Mouse (Mus musculus): Measurements from ENCODE around the gene Mettl7b. TPM values are rescaled to one million over a fixed set of nuclear protein-coding genes. Genes with fewer than 3 reads are reported as not detected.

Mettl7b gene
- polyA plus RNA-seq (2012; rRNA removed; ENCODE audit: low replicate concordance): 5.1 and 19.5 TPM in 2 replicates

GRCm38 (mm10) chr10:128960590-128961584, at the start of gene Mettl7b:
Gene Mettl7b (minus strand): TSS chr10:128960988.

DNA sequence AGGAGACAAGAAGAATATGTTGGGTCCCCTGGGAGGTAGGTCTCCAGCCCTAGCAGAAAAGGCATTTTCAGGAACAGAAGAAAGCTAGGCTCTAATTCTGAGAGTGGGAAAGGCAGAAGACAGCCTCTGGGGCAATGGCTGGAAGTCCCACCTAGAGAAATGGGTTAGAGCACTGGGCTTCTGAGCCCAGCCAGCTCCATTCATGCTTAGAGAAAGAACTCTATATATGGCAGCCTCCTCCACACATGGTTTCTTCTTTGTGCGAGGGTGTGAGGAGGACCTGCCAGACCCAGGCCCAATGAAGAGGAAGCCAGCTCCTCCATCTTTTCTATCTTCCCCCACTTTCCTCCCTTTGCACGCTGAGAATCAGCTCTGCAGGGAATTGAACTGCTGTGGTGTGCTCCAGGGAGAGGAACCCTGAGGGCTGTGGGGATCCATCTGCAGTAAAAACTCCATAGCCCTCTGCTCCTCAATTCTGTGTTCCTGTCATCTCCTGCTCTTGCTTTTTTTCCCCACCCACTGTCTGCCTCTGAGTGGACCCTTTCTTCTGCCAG, 49.6 kb upstream of the Mettl7b start, which contains the start of gene Olfr763:
Olfr763 (plus strand) TSS at position 504 of the 554 bp plus-strand sequence.

DNA sequence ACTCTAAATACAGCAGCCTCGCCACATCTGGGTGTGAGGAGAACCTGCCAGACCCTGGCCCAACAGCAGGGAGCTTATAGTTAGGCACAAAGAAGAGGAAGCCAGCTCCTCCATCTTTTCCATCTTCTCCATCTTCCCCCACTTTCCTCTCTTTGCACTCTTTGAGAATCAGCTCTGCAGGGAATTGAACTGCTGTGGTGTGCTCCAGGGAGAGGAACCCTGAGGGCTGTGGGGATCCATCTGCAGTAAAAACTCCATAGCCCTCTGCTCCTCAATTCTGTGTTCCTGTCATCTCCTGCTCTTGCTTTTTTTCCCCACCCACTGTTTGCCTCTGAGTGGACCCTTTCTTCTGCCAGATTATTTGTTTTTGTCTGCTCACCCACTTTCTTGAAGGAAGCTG, 28.3 kb upstream of the Mettl7b start, which contains the start of gene Olfr9:
Olfr9 (plus strand) TSS at position 301 of the 400 bp plus-strand sequence.

GRCm38 (mm10) chr10:128933574-128933973, 27.2 kb downstream of the Mettl7b start, which contains the start of gene Itga7:
Gene Itga7 (plus strand): TSS chr10:128933818.

GRCm38 (mm10) chr10:128923935-128924334, 36.9 kb downstream of the Mettl7b start, which contains the start of gene Bloc1s1:
Gene Bloc1s1 (minus strand): TSS chr10:128924035.

DNA sequence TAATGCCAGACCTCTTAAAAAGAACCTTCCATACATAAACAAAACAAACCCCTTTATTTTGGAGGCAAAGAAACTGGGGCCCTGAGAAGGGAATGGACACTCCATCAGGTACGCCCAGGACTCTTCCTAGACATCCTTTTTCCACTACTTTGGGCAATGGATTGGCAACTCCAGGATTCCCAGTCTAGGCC, 38.1 kb downstream of the Mettl7b start, which contains the start of gene Rdh5:
Rdh5 (minus strand) TSS at position 67 of the 191 bp plus-strand sequence.

Other genes starting within 250 kb of the Mettl7b start
- 26.3 and 33.2 TPM in 2 replicates for gene Dgka, start 216.1 kb downstream of the Mettl7b start, polyA plus RNA-seq (2012; rRNA removed; ENCODE audit: low replicate concordance)
- gene Pym1, start 213.1 kb downstream of the Mettl7b start, polyA plus RNA-seq (2012; rRNA removed; ENCODE audit: low replicate concordance): 22.0 and 28.6 TPM in 2 replicates
- 55.3 and 57.0 TPM in 2 replicates for gene Mmp19, start 170.1 kb downstream of the Mettl7b start, polyA plus RNA-seq (2012; rRNA removed; ENCODE audit: low replicate concordance)
- gene Dnajc14, start 156.9 kb downstream of the Mettl7b start, polyA plus RNA-seq (2012; rRNA removed; ENCODE audit: low replicate concordance): 20.8 and 24.6 TPM in 2 replicates
- gene Tmem198b, start 156.6 kb downstream of the Mettl7b start, polyA plus RNA-seq (2012; rRNA removed; ENCODE audit: low replicate concordance): 32.5 and 77.6 TPM in 2 replicates
- gene Sarnp, start 143.7 kb downstream of the Mettl7b start, polyA plus RNA-seq (2012; rRNA removed; ENCODE audit: low replicate concordance): 6.4 and 8.4 TPM in 2 replicates
- gene Ormdl2, start 139.3 kb downstream of the Mettl7b start, polyA plus RNA-seq (2012; rRNA removed; ENCODE audit: low replicate concordance): 62.6 and 75.6 TPM in 2 replicates
- 3.2 and 15.4 TPM in 2 replicates for gene Gdf11, start 69.3 kb downstream of the Mettl7b start, polyA plus RNA-seq (2012; rRNA removed; ENCODE audit: low replicate concordance)
- 121 and 308 TPM in 2 replicates for gene Cd63, start 60.0 kb downstream of the Mettl7b start, polyA plus RNA-seq (2012; rRNA removed; ENCODE audit: low replicate concordance)
- 36.0 and 47.3 TPM in 2 replicates for gene Rdh5, start 38.1 kb downstream of the Mettl7b start, polyA plus RNA-seq (2012; rRNA removed; ENCODE audit: low replicate concordance)
- 237 and 349 TPM in 2 replicates for gene Bloc1s1, start 37.0 kb downstream of the Mettl7b start, polyA plus RNA-seq (2012; rRNA removed; ENCODE audit: low replicate concordance)
- gene Itga7, start 27.2 kb downstream of the Mettl7b start, polyA plus RNA-seq (2012; rRNA removed; ENCODE audit: low replicate concordance): 95.0 and 265 TPM in 2 replicates
- gene Olfr9, start 28.4 kb upstream of the Mettl7b start, polyA plus RNA-seq (2012; rRNA removed; ENCODE audit: low replicate concordance): not detected in 2 replicates
- gene Olfr763, start 49.8 kb upstream of the Mettl7b start, polyA plus RNA-seq (2012; rRNA removed; ENCODE audit: low replicate concordance): not detected in 2 replicates
- not detected in 2 replicates for gene Olfr764-ps1, start 78.9 kb upstream of the Mettl7b start, polyA plus RNA-seq (2012; rRNA removed; ENCODE audit: low replicate concordance)
- not detected in 2 replicates for gene Olfr765, start 89.0 kb upstream of the Mettl7b start, polyA plus RNA-seq (2012; rRNA removed; ENCODE audit: low replicate concordance)
- gene Olfr766-ps1, start 108.0 kb upstream of the Mettl7b start, polyA plus RNA-seq (2012; rRNA removed; ENCODE audit: low replicate concordance): not detected in 2 replicates
- not detected in 2 replicates for gene Olfr767, start 121.9 kb upstream of the Mettl7b start, polyA plus RNA-seq (2012; rRNA removed; ENCODE audit: low replicate concordance)
- gene Olfr768, start 138.4 kb upstream of the Mettl7b start, polyA plus RNA-seq (2012; rRNA removed; ENCODE audit: low replicate concordance): not detected in 2 replicates
- not detected in 2 replicates for gene Olfr769, start 156.9 kb upstream of the Mettl7b start, polyA plus RNA-seq (2012; rRNA removed; ENCODE audit: low replicate concordance)
- gene Olfr770, start 178.0 kb upstream of the Mettl7b start, polyA plus RNA-seq (2012; rRNA removed; ENCODE audit: low replicate concordance): not detected in 2 replicates
- not detected in 2 replicates for gene Olfr771, start 203.8 kb upstream of the Mettl7b start, polyA plus RNA-seq (2012; rRNA removed; ENCODE audit: low replicate concordance)
- gene Olfr772, start 216.9 kb upstream of the Mettl7b start, polyA plus RNA-seq (2012; rRNA removed; ENCODE audit: low replicate concordance): not detected in 2 replicates
- gene Olfr773, start 226.4 kb upstream of the Mettl7b start, polyA plus RNA-seq (2012; rRNA removed; ENCODE audit: low replicate concordance): not detected in 2 replicates

Data from subcutaneous adipose tissue, adult 2 months (tissue).